In the genomic region with DNA sequence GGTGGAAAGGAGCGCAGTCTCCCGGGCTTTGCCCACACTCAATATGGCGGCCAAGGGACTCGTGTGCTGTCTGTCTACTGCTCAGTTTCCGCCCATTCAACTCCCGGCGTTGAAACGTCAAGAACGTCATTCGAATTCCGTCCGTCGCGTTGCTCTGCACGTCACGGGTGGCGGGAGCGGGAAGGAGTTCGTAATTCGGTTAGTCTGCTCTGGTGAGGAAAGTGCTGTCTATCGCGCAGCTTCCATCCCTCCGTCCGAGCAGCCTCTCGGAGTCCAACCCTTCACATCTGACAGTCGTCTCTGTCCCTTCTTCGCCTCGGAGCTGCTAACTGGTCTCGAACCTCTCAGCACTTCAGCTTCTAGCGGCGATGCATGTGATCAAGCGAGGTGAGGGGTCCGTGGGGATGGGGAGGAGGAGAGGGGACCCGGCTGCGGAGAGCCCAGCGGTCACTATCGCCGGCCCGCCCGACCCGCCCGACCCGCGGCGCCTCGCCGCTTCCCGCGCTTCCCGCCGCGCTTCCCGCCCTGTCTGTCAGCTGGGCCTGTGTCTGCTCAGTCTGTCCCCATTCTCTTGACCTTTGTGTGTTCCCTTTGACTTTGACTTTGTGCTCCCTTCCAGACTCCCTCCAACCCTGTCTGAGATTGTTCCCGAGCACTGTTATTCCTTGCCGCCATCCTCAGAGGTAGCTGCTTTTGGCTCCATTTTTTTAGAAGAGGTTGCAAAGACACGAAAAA, we compare ENCODE assay signal across 8 mouse cellular contexts. TPM values are rescaled to one million over a fixed set of nuclear protein-coding genes. Genes with fewer than 3 reads are reported as not detected.
DNase-seq lines count a peak whose midpoint lies in the region; ATAC-seq lines count a peak whose summit lies in the region.

Rrm1 (plus strand) TSS at position 39 of the 735 bp plus-strand sequence.

- H3K9ac ChIP-seq in heart, embryonic 13.5 days: peak within 1 kb of the TSS; percentile 97
- peak within 1 kb of the TSS; percentile 97 for H3K9ac ChIP-seq in liver, embryonic 12.5 days
- H3K9ac ChIP-seq in stomach, embryonic 15.5 days: peak within 1 kb of the TSS; percentile 71

- WGBS in heart, embryonic 13.5 days: under 1% methylated on average over 56 of the region's 56 CpGs
- WGBS in liver, embryonic 12.5 days (ENCODE audit: insufficient replicate concordance): under 1% methylated on average over 55 of the region's 56 CpGs
- under 1% methylated on average over 47 of the region's 56 CpGs for WGBS in stomach, embryonic 15.5 days

- no peaks in the 10 kb centered on the region for H3K9me3 ChIP-seq in heart, embryonic 13.5 days
- no peaks in the 10 kb centered on the region for H3K9me3 ChIP-seq in liver, embryonic 12.5 days (replicated peaks)
- no peaks in the 10 kb centered on the region for H3K9me3 ChIP-seq in stomach, embryonic 15.5 days

- H3K27ac ChIP-seq in brown adipose tissue, adult 24 weeks (replicated peaks; ENCODE audit: low read depth, low read length): 0 out of 2 replicates have a peak within 1 kb of the TSS, but pooled peaks have one; percentile 23
- H3K27ac ChIP-seq in heart, embryonic 13.5 days (replicated peaks): peak within 1 kb of the TSS; percentile 93
- peak within 1 kb of the TSS; percentile 97 for H3K27ac ChIP-seq in liver, embryonic 12.5 days
- H3K27ac ChIP-seq in stomach, embryonic 15.5 days: peak within 1 kb of the TSS; percentile 91

- peak within 1 kb of the TSS; percentile 73 for H3K4me2 ChIP-seq in heart, embryonic 13.5 days
- peak within 1 kb of the TSS; percentile 82 for H3K4me2 ChIP-seq in liver, embryonic 12.5 days
- H3K4me2 ChIP-seq in stomach, embryonic 15.5 days: peak within 1 kb of the TSS; percentile 60

- H3K4me1 ChIP-seq in brown adipose tissue, adult 24 weeks (ENCODE audit: control insufficient read depth, insufficient read depth, insufficient read length, low read length): no peaks in the 10 kb centered on the region
- peaks cover 22% of the 10 kb centered on the region for H3K4me1 ChIP-seq in heart, embryonic 13.5 days
- H3K4me1 ChIP-seq in liver, embryonic 12.5 days: peaks cover 35% of the 10 kb centered on the region
- peaks cover 11% of the 10 kb centered on the region; the same call in 1 of the 2 replicates for H3K4me1 ChIP-seq in stomach, embryonic 15.5 days

- peak; percentile 97 for DNase-seq in CD4-positive, CD25-positive, alpha-beta regulatory T cell, adult 2 months (ENCODE audit: low read depth, low spot score)
- DNase-seq in fat pad, adult 2 months (ENCODE audit: extremely low read depth, low read depth, low spot score): peak; percentile 79
- peak; percentile 96 for DNase-seq in kidney, postnatal 10 days
- peak; percentile 86 to 90 for DNase-seq in natural killer cell, adult 2 months (ENCODE audit: low spot score in 2 of 2)

- H3K4me3 ChIP-seq in brown adipose tissue, adult 24 weeks (ENCODE audit: insufficient read depth, low read depth, low read length): peak within 1 kb of the TSS; percentile 82
- peak within 1 kb of the TSS; percentile 94 for H3K4me3 ChIP-seq in heart, embryonic 13.5 days
- H3K4me3 ChIP-seq in liver, embryonic 12.5 days: peak within 1 kb of the TSS; percentile 91
- H3K4me3 ChIP-seq in stomach, embryonic 15.5 days (replicated peaks): peak within 1 kb of the TSS; percentile 84

- peak; percentile 93 for ATAC-seq in heart, embryonic 13.5 days (ENCODE audit: extremely low read depth, insufficient number of reproducible peaks, low FRiP score, low TSS enrichment)
- peak; percentile 90 for ATAC-seq in liver, embryonic 12.5 days
- ATAC-seq in stomach, embryonic 15.5 days (ENCODE audit: insufficient read depth, low FRiP score, low read depth): peak; percentile 98

- peaks cover 32% of the 10 kb centered on the region for H3K36me3 ChIP-seq in heart, embryonic 13.5 days
- H3K36me3 ChIP-seq in liver, embryonic 12.5 days: peaks cover 35% of the 10 kb centered on the region
- H3K36me3 ChIP-seq in stomach, embryonic 15.5 days: peaks cover 13% of the 10 kb centered on the region

- peaks cover 23% of the 10 kb centered on the region for H3K27me3 ChIP-seq in heart, embryonic 13.5 days (replicated peaks)
- peaks cover 9% of the 10 kb centered on the region; the same call in 1 of the 2 replicates for H3K27me3 ChIP-seq in liver, embryonic 12.5 days (replicated peaks)
- no peaks in the 10 kb centered on the region for H3K27me3 ChIP-seq in stomach, embryonic 15.5 days (replicated peaks)

RNA-seq across cellular contexts. Expression of gene Rrm1, which starts in this region (rescaled TPM):
- polyA plus RNA-seq in brown adipose tissue, adult 24 weeks (2012; ENCODE audit: insufficient read depth, insufficient read length, missing spikeins): 19.5 and 26.1 TPM in 2 replicates
- 126 and 130 TPM in 2 replicates for polyA plus RNA-seq in heart, embryonic 13.5 days (2015; fragmentation: Nextera tagmentation; extraction: Ambion mirVana)
- 254 and 266 TPM in 2 replicates for polyA plus RNA-seq in liver, embryonic 12.5 days (2016; fragmentation: Nextera tagmentation; extraction: Ambion mirVana)
- 133 and 138 TPM in 2 replicates for polyA plus RNA-seq in stomach, embryonic 15.5 days (2015; fragmentation: Nextera tagmentation; extraction: Ambion mirVana)

Comparison
In these comparisons a context has a peak if more than half of its experiments do, and no peak if none do; other contexts are left out.
1. Peak in every context shown above with its lines: DNase-seq, ATAC-seq, H3K4me3 ChIP-seq and H3K27ac ChIP-seq.
2. H3K27ac ChIP-seq: peak in every context shown above with its lines; median percentile 97 in liver, embryonic 12.5 days; 93 in heart, embryonic 13.5 days; 91 in stomach, embryonic 15.5 days; 23 in brown adipose tissue, adult 24 weeks.